Mouse (Mus musculus): ENCODE measurements around the gene Hspb7. TPM values are rescaled to one million over a fixed set of nuclear protein-coding genes. Genes with fewer than 3 reads are reported as not detected.

The Hspb7 gene
- 0.52 TPM for polyA plus RNA-seq (2015; fragmentation: Illumina TruSeq; extraction: RNeasy Lipid Tissue Mini Kit (QIAGEN cat#74804); ENCODE audit: insufficient read depth, low replicate concordance)

DNA sequence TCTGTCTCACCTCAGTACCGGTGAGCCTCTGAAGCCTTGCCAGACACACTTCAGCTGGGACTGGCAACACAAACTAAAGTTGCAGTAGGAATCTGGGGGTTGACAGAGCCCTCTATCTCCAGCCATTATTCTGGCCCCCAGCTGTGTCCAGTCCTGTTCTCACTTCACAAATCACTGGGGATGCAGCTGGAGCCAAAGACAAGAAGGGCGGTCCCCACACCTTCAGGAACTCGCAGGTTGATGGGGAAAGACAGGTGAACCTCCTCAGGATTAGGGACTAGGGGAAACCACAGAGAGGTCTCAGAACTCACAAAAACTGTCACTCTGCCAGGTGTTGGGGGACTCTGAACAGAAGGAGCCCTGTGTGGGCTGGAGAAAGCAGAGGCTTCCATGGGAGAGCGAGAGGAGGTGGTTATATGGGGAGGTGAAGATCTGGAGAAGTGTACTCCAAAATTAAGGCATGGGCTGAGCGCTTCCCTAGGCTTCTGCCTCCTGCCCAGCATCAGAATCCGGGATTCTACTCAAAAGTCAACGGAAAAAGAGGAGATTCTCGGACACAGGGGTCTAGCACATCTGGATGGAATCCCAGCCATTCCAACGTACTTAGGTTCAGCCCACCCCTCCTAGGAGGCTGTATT is at the start of gene Hspb7:
Gene Hspb7 (plus strand): TSS at position 588 of the 638 bp plus-strand sequence.

DNA sequence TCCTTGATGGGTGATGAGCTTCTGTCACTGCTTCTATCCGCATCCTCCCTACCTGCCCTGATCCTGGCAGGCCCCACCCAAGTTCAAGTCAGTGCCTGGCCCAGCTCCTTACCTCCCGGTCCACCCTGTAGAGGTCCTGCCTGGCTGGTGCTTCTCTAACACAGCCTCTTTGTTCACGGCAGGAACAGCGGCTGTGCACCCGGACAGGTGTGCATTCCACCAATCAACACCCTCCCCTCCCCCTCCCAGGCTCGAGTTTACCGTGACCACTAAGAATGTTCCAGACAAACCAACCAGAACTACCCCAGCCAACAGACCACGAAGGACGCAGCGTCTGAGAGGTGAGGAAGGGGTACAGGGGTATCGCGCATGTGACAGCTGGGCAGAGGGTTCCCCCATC is 22.0 kb upstream of the Hspb7 start, which contains the start of gene Clcnka:
Gene Clcnka (minus strand): TSS at position 180 of the 400 bp plus-strand sequence.

GRCm38 (mm10) chr4:141415924-141416323 is 4.7 kb upstream of the Hspb7 start, which contains the start of gene Clcnkb:
Clcnkb (minus strand) TSS chr4:141416014.

DNA sequence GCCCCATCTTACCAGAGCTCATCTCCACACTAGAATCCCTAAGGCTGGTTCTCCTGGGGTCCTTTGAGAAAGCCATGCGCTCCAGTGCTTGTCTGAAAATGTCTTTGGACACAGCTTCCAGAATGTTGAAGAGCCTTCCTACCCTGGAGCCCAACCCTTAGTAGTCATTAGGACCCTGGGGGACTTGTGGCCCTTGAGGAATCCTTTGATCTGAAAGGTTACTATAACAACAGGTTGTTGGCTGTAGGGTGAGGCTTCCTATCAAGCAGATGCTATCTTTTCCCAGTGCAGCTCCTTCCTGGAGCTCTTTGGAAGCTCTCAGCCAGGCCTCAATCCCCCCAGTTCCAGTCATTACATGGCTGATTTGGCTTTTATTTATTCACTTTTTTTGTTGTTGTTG is 15.4 kb downstream of the Hspb7 start, which contains the start of gene Srarp:
Gene Srarp (minus strand): TSS at position 132 of the 400 bp plus-strand sequence.

GRCm38 (mm10) chr4:141444451-141445327 is 24.1 kb downstream of the Hspb7 start, which contains the start of gene Zbtb17:
Zbtb17 (plus strand) TSS chr4:141444654.

Other genes with a start within 250 kb of the Hspb7 start
- gene Rsg1, start 206.8 kb upstream of the Hspb7 start, polyA plus RNA-seq (2015; fragmentation: Illumina TruSeq; extraction: RNeasy Lipid Tissue Mini Kit (QIAGEN cat#74804); ENCODE audit: insufficient read depth, low replicate concordance): 0.39 TPM
- gene Arhgef19, start 181.3 kb upstream of the Hspb7 start, polyA plus RNA-seq (2015; fragmentation: Illumina TruSeq; extraction: RNeasy Lipid Tissue Mini Kit (QIAGEN cat#74804); ENCODE audit: insufficient read depth, low replicate concordance): not detected
- gene Epha2, start 119.5 kb upstream of the Hspb7 start, polyA plus RNA-seq (2015; fragmentation: Illumina TruSeq; extraction: RNeasy Lipid Tissue Mini Kit (QIAGEN cat#74804); ENCODE audit: insufficient read depth, low replicate concordance): 1.8 TPM
- not detected for gene Fam131c, start 52.6 kb upstream of the Hspb7 start, polyA plus RNA-seq (2015; fragmentation: Illumina TruSeq; extraction: RNeasy Lipid Tissue Mini Kit (QIAGEN cat#74804); ENCODE audit: insufficient read depth, low replicate concordance)
- gene Clcnka, start 22.1 kb upstream of the Hspb7 start, polyA plus RNA-seq (2015; fragmentation: Illumina TruSeq; extraction: RNeasy Lipid Tissue Mini Kit (QIAGEN cat#74804); ENCODE audit: insufficient read depth, low replicate concordance): not detected
- not detected for gene Clcnkb, start 4.8 kb upstream of the Hspb7 start, polyA plus RNA-seq (2015; fragmentation: Illumina TruSeq; extraction: RNeasy Lipid Tissue Mini Kit (QIAGEN cat#74804); ENCODE audit: insufficient read depth, low replicate concordance)
- gene Srarp, start 15.3 kb downstream of the Hspb7 start, polyA plus RNA-seq (2015; fragmentation: Illumina TruSeq; extraction: RNeasy Lipid Tissue Mini Kit (QIAGEN cat#74804); ENCODE audit: insufficient read depth, low replicate concordance): not detected
- 6.5 TPM for gene Zbtb17, start 23.9 kb downstream of the Hspb7 start, polyA plus RNA-seq (2015; fragmentation: Illumina TruSeq; extraction: RNeasy Lipid Tissue Mini Kit (QIAGEN cat#74804); ENCODE audit: insufficient read depth, low replicate concordance)
- gene Spen, start 117.8 kb downstream of the Hspb7 start, polyA plus RNA-seq (2015; fragmentation: Illumina TruSeq; extraction: RNeasy Lipid Tissue Mini Kit (QIAGEN cat#74804); ENCODE audit: insufficient read depth, low replicate concordance): 10.1 TPM
- gene Fblim1, start 185.3 kb downstream of the Hspb7 start, polyA plus RNA-seq (2015; fragmentation: Illumina TruSeq; extraction: RNeasy Lipid Tissue Mini Kit (QIAGEN cat#74804); ENCODE audit: insufficient read depth, low replicate concordance): 9.3 TPM
- gene Tmem82, start 197.9 kb downstream of the Hspb7 start, polyA plus RNA-seq (2015; fragmentation: Illumina TruSeq; extraction: RNeasy Lipid Tissue Mini Kit (QIAGEN cat#74804); ENCODE audit: insufficient read depth, low replicate concordance): 0.28 TPM
- gene Slc25a34, start 203.0 kb downstream of the Hspb7 start, polyA plus RNA-seq (2015; fragmentation: Illumina TruSeq; extraction: RNeasy Lipid Tissue Mini Kit (QIAGEN cat#74804); ENCODE audit: insufficient read depth, low replicate concordance): 0.11 TPM
- 18.0 TPM for gene Plekhm2, start 244.1 kb downstream of the Hspb7 start, polyA plus RNA-seq (2015; fragmentation: Illumina TruSeq; extraction: RNeasy Lipid Tissue Mini Kit (QIAGEN cat#74804); ENCODE audit: insufficient read depth, low replicate concordance)

Data from spleen, adult 10 weeks (tissue).